Mouse (Mus musculus) forebrain, embryonic 11.5 days (tissue): Measurements from ENCODE around the gene Gm11214. TPM values are rescaled to one million over a fixed set of nuclear protein-coding genes. Genes with fewer than 3 reads are reported as not detected.

Source experiments
- ATAC-seq: fragments of 200-750 bp; cut with Nextera tagmentation; replicated peaks from 2 replicates; pipeline ENCODE4 v1.8.0; 2017; ENCODE audit warnings: moderate TSS enrichment; ENCODE audit not compliant: low FRiP score
- DNase-seq: peaks from one replicate; pipeline ENCODE4 v3.0.0-alpha.2; 2017; ENCODE audit warnings: low spot score
- H3K27ac ChIP-seq: fragments of 300-500 bp; sonication (generic); 2 replicates; pipeline ENCODE4 v1.5.1; 2014; ENCODE audit warnings: low read depth, low read length
- H3K27me3 ChIP-seq: fragments of 300-500 bp; sonication (generic); 2 replicates; pipeline ENCODE4 v1.6.1; 2014; ENCODE audit warnings: mild to moderate bottlenecking, low read length, mixed read lengths; ENCODE audit not compliant: control insufficient read depth, insufficient read depth
- H3K36me3 ChIP-seq: fragments of 300-500 bp; sonication (generic); 2 replicates; pipeline ENCODE4 v1.6.1; 2014; ENCODE audit warnings: mild to moderate bottlenecking, low read length, moderate library complexity, mixed read lengths; ENCODE audit not compliant: control insufficient read depth, insufficient read depth
- H3K4me1 ChIP-seq: fragments of 300-500 bp; sonication (generic); replicated peaks from 2 replicates; pipeline ENCODE4 v1.6.1; 2014; ENCODE audit warnings: low read length, mixed read lengths; ENCODE audit not compliant: control insufficient read depth, insufficient read depth
- H3K4me2 ChIP-seq: fragments of 300-500 bp; sonication (generic); 2 replicates; pipeline ENCODE4 v1.6.1; 2014; ENCODE audit warnings: low read depth, mild to moderate bottlenecking, low read length, moderate library complexity, mixed read lengths; ENCODE audit not compliant: severe bottlenecking
- H3K4me3 ChIP-seq: fragments of 300-500 bp; sonication (generic); 2 replicates; pipeline ENCODE4 v1.5.1; 2014; ENCODE audit warnings: low read depth, low read length
- H3K9ac ChIP-seq: fragments of 300-500 bp; sonication (generic); 2 replicates; pipeline ENCODE4 v1.6.1; 2014; ENCODE audit warnings: low read length
- H3K9me3 ChIP-seq: fragments of 300-500 bp; sonication (generic); 2 replicates; pipeline ENCODE4 v1.6.1; 2016; ENCODE audit warnings: low read length, mixed read lengths; ENCODE audit not compliant: control insufficient read depth
- WGBS: fragments of 180-500 bp; shearing (Covaris S2); extraction: QIAGEN DNeasy Blood & Tissue Kit; methylation state at CpG from one replicate; pipeline ENCODE4 v1.1.7; 2014; 5-methylcytosine and 5-hydroxymethylcytosine counted together
- polyA plus RNA-seq: library from polyadenylated mRNA; unstranded; fragments of >200 nt; fragmentation: Nextera tagmentation; extraction: Ambion mirVana; gene quantifications from 2 replicates; pipeline ENCODE4 v1.2.1, GENCODE M21; 2014

Gm11214 gene
- polyA plus RNA-seq, 1 experiment from 2014 or later: not detected

DNA sequence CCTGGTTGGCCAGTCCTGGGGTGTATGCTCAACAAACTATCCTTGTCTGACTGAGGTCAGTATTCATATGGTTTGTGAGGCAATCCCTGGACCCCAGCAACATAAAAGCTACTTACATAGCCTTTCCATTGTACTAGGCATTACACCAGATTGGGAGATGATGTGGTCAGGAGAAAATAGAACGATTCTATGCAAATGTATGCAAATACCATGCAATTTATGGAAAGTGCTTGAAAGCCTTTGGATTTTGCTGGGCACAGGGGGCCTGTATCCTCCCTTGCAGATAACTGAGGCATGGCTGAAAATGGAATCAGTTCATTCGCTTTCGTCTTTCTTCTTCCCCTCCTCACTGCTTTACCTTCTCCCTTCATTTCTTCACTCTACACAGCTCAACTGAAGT lies 18.4 kb upstream of the Gm11214 start:
- H3K9ac ChIP-seq: no peak overlapping the region
- WGBS: 84% methylated on average over 3 of the region's 3 CpGs
- H3K4me3 ChIP-seq: no peak overlapping the region
- ATAC-seq (no peak), DNase-seq (no peak)
- H3K36me3 ChIP-seq: no peaks in the 10 kb centered on the region
- H3K4me2 ChIP-seq: no peak overlapping the region
- H3K27me3 ChIP-seq: no peaks in the 10 kb centered on the region
- H3K9me3 ChIP-seq: no peaks in the 10 kb centered on the region
- H3K4me1 ChIP-seq: no peaks in the 10 kb centered on the region
- H3K27ac ChIP-seq: no peak overlapping the region

DNA sequence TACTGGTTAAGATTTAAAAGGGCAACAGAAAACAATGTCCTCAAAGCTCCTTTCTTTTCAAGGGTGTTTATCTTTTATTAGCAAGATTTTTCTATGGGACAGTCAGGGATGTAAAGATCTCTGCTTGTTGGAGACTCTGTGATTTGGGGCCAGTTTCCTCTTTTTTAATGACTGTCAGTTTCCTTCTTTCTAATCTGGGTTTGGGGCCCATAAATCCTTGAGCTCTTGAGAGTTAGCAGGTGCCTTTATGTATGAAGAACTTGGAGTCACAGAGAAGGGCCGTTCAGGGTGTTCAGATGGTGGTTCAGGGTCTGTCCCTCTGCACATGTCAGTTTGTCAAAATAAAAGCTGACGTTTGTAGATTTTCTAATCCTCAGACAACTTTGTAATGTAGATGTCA lies 11.9 kb upstream of the Gm11214 start:
- Histone ChIP-seq H3K27me3 (no peaks in the 10 kb centered on the region), H3K9ac (no peak overlapping the region), H3K4me1 (no peaks in the 10 kb centered on the region), H3K9me3 (no peaks in the 10 kb centered on the region), H3K4me2 (no peak overlapping the region), H3K4me3 (no peak overlapping the region), H3K36me3 (no peaks in the 10 kb centered on the region), H3K27ac (no peak overlapping the region)
- DNase-seq (no peak), ATAC-seq (no peak)
- 69% methylated on average over 2 of the region's 2 CpGs for WGBS

DNA sequence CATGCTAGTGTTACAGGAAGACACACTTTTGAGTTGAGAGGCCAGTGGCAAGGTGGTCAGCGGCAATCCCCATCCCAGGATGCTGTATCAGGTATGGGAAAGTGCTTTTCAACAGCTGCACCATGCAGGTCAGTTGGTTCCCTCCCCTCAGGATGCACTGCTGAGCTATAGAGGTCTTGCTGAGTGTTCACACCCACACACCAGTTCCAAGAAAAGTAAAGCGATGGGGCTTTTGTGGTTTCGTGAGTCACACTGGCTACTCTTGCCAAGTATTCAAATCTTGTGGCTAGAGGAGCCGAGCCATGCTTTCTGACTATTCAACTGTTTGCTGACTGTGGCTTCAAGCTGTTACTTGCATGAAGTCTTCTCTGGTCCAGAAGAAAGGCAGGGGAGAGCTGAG lies 5.1 kb upstream of the Gm11214 start:
- no peaks in the 10 kb centered on the region for H3K9me3 ChIP-seq
- 80% methylated on average over 4 of the region's 4 CpGs for WGBS
- H3K9ac ChIP-seq: no peak overlapping the region
- DNase-seq (no peak), ATAC-seq (no peak)
- no peaks in the 10 kb centered on the region for H3K36me3 ChIP-seq
- no peaks in the 10 kb centered on the region for H3K27me3 ChIP-seq
- no peak overlapping the region for H3K4me2 ChIP-seq
- H3K4me1 ChIP-seq: no peaks in the 10 kb centered on the region
- H3K4me3 ChIP-seq: no peak overlapping the region
- H3K27ac ChIP-seq: no peak overlapping the region

DNA sequence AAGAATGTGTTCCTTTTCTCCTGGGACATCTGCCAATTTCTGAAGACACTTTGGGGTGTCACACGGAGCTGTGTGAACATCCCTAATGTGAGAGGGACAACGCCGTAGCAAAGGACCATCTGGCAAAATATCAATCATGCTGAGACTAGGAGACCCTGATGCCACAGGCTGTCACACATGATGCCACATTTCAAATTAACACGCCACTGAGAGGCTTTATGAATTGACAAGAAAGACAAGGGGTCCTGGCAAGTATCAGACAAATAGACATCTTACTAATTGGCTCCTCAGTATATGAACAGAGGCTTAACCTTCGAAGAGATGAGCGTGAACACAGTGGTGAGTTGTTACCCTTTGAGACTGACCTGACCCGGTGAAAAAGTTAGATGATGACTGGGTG lies 2.6 kb upstream of the Gm11214 start:
- Histone ChIP-seq H3K9ac (no peak overlapping the region), H3K27me3 (no peaks in the 10 kb centered on the region), H3K4me1 (no peaks in the 10 kb centered on the region), H3K4me2 (no peak overlapping the region), H3K4me3 (no peak overlapping the region), H3K27ac (no peak overlapping the region), H3K36me3 (no peaks in the 10 kb centered on the region), H3K9me3 (no peaks in the 10 kb centered on the region)
- no peak for DNase-seq
- peak; percentile 36; the same call in 1 of the 2 replicates for ATAC-seq
- 78% methylated on average over 7 of the region's 7 CpGs for WGBS

DNA sequence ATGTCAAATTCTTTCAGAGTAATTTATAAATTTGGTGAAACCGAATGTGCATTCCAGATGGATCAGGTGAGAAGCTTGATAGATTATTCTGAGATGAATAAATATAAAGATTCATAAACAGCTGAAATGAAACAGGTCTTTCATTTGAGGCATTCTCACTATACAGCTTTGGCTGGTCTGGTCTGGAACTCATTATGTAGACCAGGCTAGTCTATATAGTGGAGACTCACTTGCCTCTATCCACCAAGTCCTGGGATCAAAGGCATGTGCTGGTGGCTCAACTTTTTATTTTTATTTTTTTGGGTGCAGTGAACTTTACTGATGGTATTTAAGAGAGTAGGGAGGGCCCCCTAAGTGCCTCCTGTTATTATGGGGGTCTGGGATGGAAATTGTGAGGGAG lies 1.3 kb downstream of the Gm11214 start:
- H3K36me3 ChIP-seq: no peaks in the 10 kb centered on the region
- no peaks in the 10 kb centered on the region for H3K9me3 ChIP-seq
- H3K4me3 ChIP-seq: no peak overlapping the region
- ATAC-seq: no peak
- H3K27me3 ChIP-seq: no peaks in the 10 kb centered on the region; the same call in 1 of the 2 replicates
- H3K9ac ChIP-seq: no peak overlapping the region
- H3K27ac ChIP-seq: no peak overlapping the region
- 28% methylated on average over 1 of the region's 1 CpGs for WGBS
- no peak for DNase-seq
- H3K4me2 ChIP-seq: no peak overlapping the region
- H3K4me1 ChIP-seq: 0 out of 2 replicates have a peak, but pooled peaks cover 4% of the 10 kb centered on the region

DNA sequence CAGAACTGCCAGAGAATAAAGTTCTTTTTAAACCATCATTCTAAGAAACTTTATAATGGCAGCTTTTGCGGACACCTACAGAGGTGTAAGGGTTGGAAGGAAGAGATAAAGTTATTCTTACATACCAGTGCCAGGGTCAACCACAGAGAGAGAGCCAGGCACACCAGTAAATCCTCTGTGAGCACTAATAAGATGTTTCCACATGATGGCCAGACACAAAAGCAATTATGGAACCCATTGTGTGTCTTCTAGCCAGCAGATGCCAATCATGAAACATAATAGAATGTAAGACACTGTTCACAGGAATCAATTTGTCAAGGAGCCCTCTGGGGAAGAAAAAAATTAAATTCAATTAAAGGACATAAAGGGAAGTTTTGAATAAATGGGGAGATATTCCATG lies 1.8 kb downstream of the Gm11214 start:
- WGBS: 10% methylated on average over 1 of the region's 1 CpGs
- Histone ChIP-seq H3K9ac (no peak overlapping the region), H3K9me3 (no peaks in the 10 kb centered on the region), H3K27me3 (no peaks in the 10 kb centered on the region; the same call in 1 of the 2 replicates), H3K4me3 (no peak overlapping the region), H3K4me1 (0 out of 2 replicates have a peak, but pooled peaks cover 4% of the 10 kb centered on the region), H3K27ac (no peak overlapping the region), H3K4me2 (no peak overlapping the region), H3K36me3 (no peaks in the 10 kb centered on the region)
- DNase-seq (no peak), ATAC-seq (peak; percentile 85)

DNA sequence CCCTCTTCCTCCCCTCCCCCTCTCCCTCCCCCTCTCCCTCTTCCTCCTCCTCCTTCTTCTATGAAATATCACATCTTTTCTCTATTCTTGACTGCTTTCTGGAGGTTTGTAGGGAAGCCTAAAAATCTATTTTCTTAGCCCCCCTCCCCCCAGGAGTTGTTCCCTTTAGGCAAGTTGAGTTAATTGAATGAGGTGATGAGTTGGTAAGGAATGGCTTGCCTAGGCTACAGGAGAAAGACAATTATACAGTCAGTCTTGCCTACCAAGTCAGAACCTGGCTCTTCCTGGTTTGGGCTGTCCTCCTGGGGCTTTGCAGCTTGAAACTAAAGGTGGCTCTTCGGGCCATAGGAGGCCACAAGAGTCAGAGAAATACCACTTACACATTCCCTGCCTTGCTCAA lies 3.4 kb downstream of the Gm11214 start:
- Histone ChIP-seq H3K36me3 (no peaks in the 10 kb centered on the region), H3K27ac (no peak overlapping the region), H3K4me1 (0 out of 2 replicates have a peak, but pooled peaks cover 4% of the 10 kb centered on the region), H3K9me3 (no peaks in the 10 kb centered on the region), H3K27me3 (no peaks in the 10 kb centered on the region; the same call in 1 of the 2 replicates), H3K4me3 (no peak overlapping the region), H3K4me2 (no peak overlapping the region), H3K9ac (no peak overlapping the region)
- WGBS: 94% methylated on average over 1 of the region's 1 CpGs
- DNase-seq (no peak), ATAC-seq (no peak)

DNA sequence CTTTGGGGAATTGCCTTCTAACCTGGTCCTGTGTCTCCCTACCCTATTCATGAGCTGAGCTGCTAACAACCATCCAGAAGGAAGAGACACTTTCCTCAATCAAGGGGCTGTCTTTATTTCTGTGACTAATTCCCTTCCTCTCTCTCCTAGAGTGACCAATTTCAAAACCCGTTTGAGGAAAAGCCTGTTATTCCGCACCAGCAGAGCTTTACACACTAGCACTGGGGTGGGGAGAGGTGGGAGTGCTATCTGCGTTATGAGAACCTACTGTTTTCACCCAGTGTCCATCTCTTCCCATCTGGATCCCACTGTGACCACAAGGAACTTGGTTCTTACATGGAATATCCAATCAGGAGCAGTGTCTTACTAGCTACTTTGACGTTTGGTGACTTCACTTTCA lies 4.1 kb downstream of the Gm11214 start:
- 5% methylated on average over 4 of the region's 4 CpGs for WGBS
- ATAC-seq (no peak), DNase-seq (no peak)
- Histone ChIP-seq H3K9ac (no peak overlapping the region), H3K36me3 (no peaks in the 10 kb centered on the region), H3K27ac (no peak overlapping the region), H3K4me3 (no peak overlapping the region), H3K9me3 (no peaks in the 10 kb centered on the region), H3K4me1 (0 out of 2 replicates have a peak, but pooled peaks cover 4% of the 10 kb centered on the region), H3K27me3 (no peaks in the 10 kb centered on the region; the same call in 1 of the 2 replicates), H3K4me2 (no peak overlapping the region)

DNA sequence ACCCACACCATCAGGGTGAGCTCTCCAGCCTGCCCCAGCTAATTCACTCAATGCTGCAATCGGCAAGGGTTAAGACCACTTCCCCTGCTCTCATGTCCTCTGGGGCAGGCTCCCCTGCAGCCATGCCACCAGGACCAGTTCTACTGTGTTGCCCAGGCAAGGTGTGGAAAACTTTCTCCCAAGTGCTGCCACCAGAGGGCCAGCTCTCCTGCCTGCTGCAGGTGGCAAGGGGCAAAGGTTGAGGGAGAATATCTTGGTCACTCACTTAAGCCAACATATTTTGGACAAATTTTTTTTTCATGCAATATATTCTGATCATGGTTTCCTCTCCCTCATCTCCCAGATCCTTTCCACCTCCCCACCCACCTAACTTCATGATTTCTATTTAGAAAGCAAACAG lies 8.8 kb downstream of the Gm11214 start:
- H3K27me3 ChIP-seq: no peaks in the 10 kb centered on the region
- no peak for ATAC-seq
- H3K4me1 ChIP-seq: 0 out of 2 replicates have a peak, but pooled peaks cover 4% of the 10 kb centered on the region
- no peak for DNase-seq
- no peak overlapping the region for H3K9ac ChIP-seq
- no peak overlapping the region for H3K27ac ChIP-seq
- 75% methylated on average over 1 of the region's 1 CpGs for WGBS
- no peaks in the 10 kb centered on the region for H3K9me3 ChIP-seq
- no peak overlapping the region for H3K4me3 ChIP-seq
- no peak overlapping the region for H3K4me2 ChIP-seq
- no peaks in the 10 kb centered on the region for H3K36me3 ChIP-seq
